Mouse (Mus musculus): ENCODE results near the gene Tbce. TPM values are rescaled to one million over a fixed set of nuclear protein-coding genes. Genes with fewer than 3 reads are reported as not detected.
"Not testable (repeated sequence)": the region's sequence is repeated elsewhere in the genome, so short reads cannot be mapped to it uniquely, and the experiment has no call there.

Gene Tbce
- total and polyA plus RNA-seq, 3 experiments = 27.2 to 82.1 (median 54.4) TPM

DNA sequence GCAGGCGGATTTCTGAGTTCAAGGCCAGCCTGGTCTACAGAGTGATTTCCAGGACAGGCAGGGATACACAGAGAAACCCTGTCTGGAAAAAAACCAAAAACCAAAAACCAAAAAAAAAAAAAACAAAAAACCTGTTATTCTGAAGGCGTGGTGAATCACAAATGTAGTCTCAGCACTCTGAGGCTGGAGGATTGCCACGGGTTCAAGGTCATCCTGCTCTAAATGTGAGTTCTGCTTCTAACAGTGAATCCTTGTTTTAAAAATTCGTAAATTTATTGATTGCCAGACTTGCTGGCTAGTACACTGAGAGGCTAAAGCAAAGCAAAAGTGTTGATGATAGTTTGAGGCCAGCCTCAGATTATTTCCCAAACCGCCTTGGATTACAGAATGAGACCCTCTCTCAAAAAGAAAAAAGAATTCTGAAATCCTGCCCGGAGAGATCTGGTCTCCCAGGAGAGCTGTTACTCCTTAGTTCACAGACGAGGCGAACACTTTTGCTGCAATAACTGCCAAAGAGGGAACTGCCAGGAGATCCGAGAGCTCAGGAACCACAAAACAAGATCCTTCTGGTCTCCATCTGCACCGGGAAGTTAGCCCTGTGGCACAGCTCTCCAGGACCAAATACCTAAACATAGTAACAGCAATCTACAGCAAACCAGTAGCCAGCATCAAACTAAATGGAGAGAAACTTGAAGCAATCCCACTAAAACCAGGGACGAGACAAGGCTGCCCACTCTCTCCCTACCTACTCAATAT lies 3.4 kb downstream of the Tbce start:
- in situ Hi-C loops (cut with MboI; ENCODE audit: low pct_ligation_motif_present, low pct_unique_long_range_greater_than_20kb, low sequenced_read_pairs) = no loop called here
- dilution Hi-C loops (cut with MboI; ENCODE audit: extremely low pct_ligation_motif_present, extremely low pct_unique_long_range_greater_than_20kb, low sequenced_read_pairs) = no loop called here
- Histone ChIP-seq H3K36me3 (replicated peaks in 1 of 2; ENCODE audit: control insufficient read depth in 1 of 2, insufficient read depth in 1 of 2, low read length in 1 of 2) (peaks cover 2 to 19% of the 10 kb centered on the region in 2 experiments), H3K9me3 (replicated peaks; ENCODE audit: low read length) (no peaks in the 10 kb centered on the region), H3K4me3 (replicated peaks in 1 of 3; ENCODE audit: low read depth in 2 of 3, low read length in 2 of 3, poor library complexity in 1 of 3) (no peak overlapping the region), H3K27ac (ENCODE audit: insufficient read depth, low read depth) (no peak overlapping the region), H3K4me1 (ENCODE audit: control insufficient read depth in 1 of 2, insufficient read depth in 2 of 2) (peaks cover 5 to 39% of the 10 kb centered on the region in 2 experiments; a peak in 3 of 4 replicates), H3K27me3 (replicated peaks) (no peaks in the 10 kb centered on the region), H3K9ac (ENCODE audit: insufficient read depth, low read depth) (no peak overlapping the region), H3K79me2 (replicated peaks; ENCODE audit: control insufficient read depth, extremely low read depth, insufficient read depth, poor library complexity, severe bottlenecking) (peaks cover 67% of the 10 kb centered on the region), H3K4me2 (ENCODE audit: insufficient read depth, low read depth, poor library complexity, severe bottlenecking) (no peak overlapping the region)
- no peak for DNase-seq (ENCODE audit: extremely low read depth)
- TF ChIP-seq POLR2AphosphoS2 (IDR thresholded peaks at IDR 0.05; ENCODE audit: low read depth, low read length) (no peak), MAX (IDR thresholded peaks at IDR 0.05; ENCODE audit: low read length) (no peak), ZMIZ1 (IDR thresholded peaks at IDR 0.05; ENCODE audit: low read depth, low read length) (no peak), HCFC1 (IDR thresholded peaks at IDR 0.05; ENCODE audit: low read depth, low read length) (no peak), ZNF384 (IDR thresholded peaks at IDR 0.05; ENCODE audit: low read depth, low read length) (no peak), NELFE (IDR thresholded peaks at IDR 0.05; ENCODE audit: low read depth, low read length) (no peak), EP300 (IDR thresholded peaks at IDR 0.05; ENCODE audit: low read length) (no peak), CHD1 (IDR thresholded peaks at IDR 0.05; ENCODE audit: low read depth, low read length) (no peak), ELF1 (IDR thresholded peaks at IDR 0.05; ENCODE audit: low read depth, low read length) (no peak), E2F4 (IDR thresholded peaks at IDR 0.05; ENCODE audit: insufficient replicate concordance, low read depth, low read length) (no peak), ZC3H11A (IDR thresholded peaks at IDR 0.05; ENCODE audit: low read depth, low read length) (no peak), RAD21 (IDR thresholded peaks at IDR 0.05; ENCODE audit: low read depth, low read length) (no peak), JUND (conservative IDR thresholded peaks at IDR 0.05; ENCODE audit: low read depth, low read length) (no peak), IRF4 (IDR thresholded peaks at IDR 0.05; ENCODE audit: low read depth, low read length) (no peak), RCOR1 (conservative IDR thresholded peaks at IDR 0.05; ENCODE audit: low read depth, low read length) (no peak), TCF12 (IDR thresholded peaks at IDR 0.05; ENCODE audit: low read depth, low read length) (no peak)

DNA sequence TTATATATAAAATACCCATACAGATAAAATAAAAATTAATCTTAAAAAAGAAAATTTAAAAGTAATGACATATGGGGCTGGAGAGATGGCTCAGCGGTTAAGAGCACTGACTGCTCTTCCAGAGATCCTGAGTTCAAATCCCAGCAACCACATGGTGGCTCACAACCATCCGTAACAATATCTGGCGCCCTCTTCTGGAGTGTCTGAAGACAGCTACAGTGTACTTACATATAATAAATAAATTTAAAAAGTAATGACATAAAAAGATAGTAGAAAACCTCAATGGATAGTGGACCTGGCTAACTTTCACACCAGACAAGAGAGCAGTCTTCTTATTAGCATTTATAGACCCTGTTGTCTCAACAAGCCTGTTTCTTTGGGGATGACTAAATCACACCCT lies 4.1 kb downstream of the Tbce start:
- peak in 1 of 2 experiments; percentile 24; a peak in 1 of 4 replicates for TF ChIP-seq CTCF (conservative IDR thresholded peaks at IDR 0.05 in 1 of 2, IDR thresholded peaks at IDR 0.05 in 1 of 2; ENCODE audit: low read depth in 2 of 2, low read length in 2 of 2)
- 0 out of 2 replicates have a peak, but pooled peaks have one; percentile 28 for TF ChIP-seq MYC (IDR thresholded peaks at IDR 0.05; ENCODE audit: low read depth, low read length)
- H3K4me2 ChIP-seq (ENCODE audit: insufficient read depth, low read depth, poor library complexity, severe bottlenecking); DNase-seq (ENCODE audit: extremely low read depth); dilution Hi-C loops (cut with MboI; ENCODE audit: extremely low pct_ligation_motif_present, extremely low pct_unique_long_range_greater_than_20kb, low sequenced_read_pairs); H3K9me3 ChIP-seq (replicated peaks; ENCODE audit: low read length); H3K27ac ChIP-seq (ENCODE audit: insufficient read depth, low read depth); in situ Hi-C loops (cut with MboI; ENCODE audit: low pct_ligation_motif_present, low pct_unique_long_range_greater_than_20kb, low sequenced_read_pairs); H3K9ac ChIP-seq (ENCODE audit: insufficient read depth, low read depth); H3K4me3 ChIP-seq (replicated peaks in 1 of 3; ENCODE audit: low read depth in 2 of 3, low read length in 2 of 3, poor library complexity in 1 of 3); H3K27me3 ChIP-seq (replicated peaks): not testable (repeated sequence)
- peaks cover 2 to 19% of the 10 kb centered on the region in 2 experiments for H3K36me3 ChIP-seq (replicated peaks in 1 of 2; ENCODE audit: control insufficient read depth in 1 of 2, insufficient read depth in 1 of 2, low read length in 1 of 2)
- peaks cover 71% of the 10 kb centered on the region for H3K79me2 ChIP-seq (replicated peaks; ENCODE audit: control insufficient read depth, extremely low read depth, insufficient read depth, poor library complexity, severe bottlenecking)
- peaks cover 5 to 32% of the 10 kb centered on the region in 2 experiments; a peak in 3 of 4 replicates for H3K4me1 ChIP-seq (ENCODE audit: control insufficient read depth in 1 of 2, insufficient read depth in 2 of 2)
